ENCODE assay signal across 14 mouse cellular contexts in genomic region chr3:69372731-69373130, GRCm38 (mm10). TPM values are rescaled to one million over a fixed set of nuclear protein-coding genes. Genes with fewer than 3 reads are reported as not detected.
A peak's percentile ranks its signal among the peaks of the same experiment; 100 is the strongest.
DNase-seq lines count a peak whose midpoint lies in the region; ATAC-seq and TF ChIP-seq lines count a peak whose summit lies in the region.
"Had no signal": no experiment of that assay in that cellular context is flagged by ENCODE, and none has a peak within 500 bp of the region (broad histone marks: within the 10 kb centered on the region; RNA-seq: fewer than 3 reads in every experiment).

No protein-coding gene starts in this region.

- no peaks in the 10 kb centered on the region for H3K27me3 ChIP-seq in kidney, postnatal 0 days (ENCODE audit: insufficient read depth, low read length)
- H3K27me3 ChIP-seq in testis, adult 2 months (ENCODE audit: control insufficient read depth, insufficient read depth, low read length), result no peaks in the 10 kb centered on the region
- H3K27me3 ChIP-seq: embryonic facial prominence, embryonic 12.5 days; heart, embryonic 13.5 days had no signal

- no peak for TF ChIP-seq POLR2A in testis, adult 2 months (IDR thresholded peaks at IDR 0.05; ENCODE audit: control insufficient read depth, low read depth, low read length)

- no peaks in the 10 kb centered on the region for H3K9me3 ChIP-seq in kidney, postnatal 0 days (replicated peaks; ENCODE audit: low read length)
- H3K9me3 ChIP-seq: embryonic facial prominence, embryonic 12.5 days had no signal

- no peaks in the 10 kb centered on the region for H3K4me1 ChIP-seq in kidney, postnatal 0 days (replicated peaks; ENCODE audit: insufficient read depth, low read length)
- no peaks in the 10 kb centered on the region for H3K4me1 ChIP-seq in testis, adult 2 months (ENCODE audit: control insufficient read depth, insufficient read depth, low read length)
- H3K4me1 ChIP-seq: embryonic facial prominence, embryonic 12.5 days; forebrain, embryonic 10.5 days had no signal

- no peak overlapping the region for H3K9ac ChIP-seq in kidney, postnatal 0 days (ENCODE audit: low read depth, low read length)
- H3K9ac ChIP-seq: embryonic facial prominence, embryonic 12.5 days; heart, embryonic 13.5 days; hindbrain, embryonic 14.5 days had no signal

- no peak overlapping the region for H3K4me3 ChIP-seq in kidney, postnatal 0 days (replicated peaks; ENCODE audit: low read depth, low read length)
- H3K4me3 ChIP-seq in testis, adult 2 months (ENCODE audit: control insufficient read depth, low read depth, low read length), result no peak overlapping the region
- H3K4me3 ChIP-seq: embryonic facial prominence, embryonic 12.5 days; forebrain, embryonic 10.5 days; heart, embryonic 13.5 days had no signal

- ATAC-seq in kidney, postnatal 0 days (replicated peaks; ENCODE audit: low FRiP score, low read depth), result no peak

- no peaks in the 10 kb centered on the region for H3K36me3 ChIP-seq in kidney, postnatal 0 days (ENCODE audit: insufficient read depth, low read length)
- no peaks in the 10 kb centered on the region for H3K36me3 ChIP-seq in testis, adult 2 months (ENCODE audit: control insufficient read depth, insufficient read depth, low read length)
- H3K36me3 ChIP-seq: embryonic facial prominence, embryonic 12.5 days; forebrain, embryonic 10.5 days; heart, embryonic 13.5 days had no signal

- no peak for DNase-seq in kidney, postnatal 0 days (ENCODE audit: low spot score)
- DNase-seq in kidney, postnatal 36 days, result no peak
- no peak for DNase-seq in testis, postnatal 14 days (ENCODE audit: low spot score)
- DNase-seq in R1 (ENCODE audit: low read depth, low spot score), result peak; percentile 78
- DNase-seq in frontal cortex, postnatal 14 days (ENCODE audit: low spot score in 2 of 2), result no peak
- no peak for DNase-seq in heart, postnatal 10 days
- DNase-seq: kidney, postnatal 10 days; lung, postnatal 4 days; right cerebral cortex, adult 18-20 months had no signal

- TF ChIP-seq CTCF in kidney, postnatal 0 days (IDR thresholded peaks at IDR 0.05; ENCODE audit: low read depth), result peak; percentile 19; the same call in 1 of the 2 replicates
- TF ChIP-seq CTCF in testis, adult 2 months (IDR thresholded peaks at IDR 0.05; ENCODE audit: control insufficient read depth, insufficient read depth, insufficient replicate concordance, low read depth, low read length), result peak; percentile 58; the same call in 1 of the 2 replicates

- WGBS in kidney, postnatal 0 days, result 76% methylated on average over 3 of the region's 3 CpGs

- intact Hi-C loops in heart, postnatal 10 days (cut with DNase I), result no loop called here

- no peak overlapping the region for H3K27ac ChIP-seq in kidney, postnatal 0 days
- no peak overlapping the region for H3K27ac ChIP-seq in testis, adult 2 months (ENCODE audit: control insufficient read depth, insufficient read depth, low read depth, low read length)
- H3K27ac ChIP-seq: embryonic facial prominence, embryonic 12.5 days; forebrain, embryonic 10.5 days; heart, embryonic 13.5 days; hindbrain, embryonic 14.5 days had no signal

- no peak overlapping the region for H3K4me2 ChIP-seq in kidney, postnatal 0 days (ENCODE audit: low read length)
- H3K4me2 ChIP-seq: embryonic facial prominence, embryonic 12.5 days; heart, embryonic 13.5 days; hindbrain, embryonic 14.5 days had no signal

RNA-seq across cellular contexts. Expression of gene Ppm1l, which starts 56.1 kb away (rescaled TPM):
- polyA plus RNA-seq in kidney, postnatal 0 days (2015; fragmentation: Nextera tagmentation; extraction: Ambion mirVana), result 5.6 and 5.8 TPM in 2 replicates
- 2.2 and 2.4 TPM in 2 replicates for polyA plus RNA-seq in testis, adult 2 months (2012; rRNA removed)
- 10 to 100 TPM; 23.6 to 24.2 TPM for total RNA-seq in heart, postnatal 10 days (2021)
